Mouse (Mus musculus) stomach, embryonic 16.5 days (tissue): ENCODE data around the gene Tfpi2. TPM values are rescaled to one million over a fixed set of nuclear protein-coding genes. Genes with fewer than 3 reads are reported as not detected.

ENCODE experiments used
- ATAC-seq: fragments of 200-750 bp; cut with Nextera tagmentation; 2 replicates; pipeline ENCODE4 v1.8.0; 2017; ENCODE audit warnings: moderate number of reproducible peaks, moderate TSS enrichment; ENCODE audit not compliant: insufficient read depth, low FRiP score
- H3K27ac ChIP-seq: fragments of 300-500 bp; sonication (generic); 2 replicates; pipeline ENCODE4 v1.5.1; 2014; ENCODE audit warnings: low read length
- H3K27me3 ChIP-seq: fragments of 300-500 bp; sonication (generic); 2 replicates; pipeline ENCODE4 v1.6.1; 2014; ENCODE audit warnings: low read length, control low read depth, mixed read lengths; ENCODE audit not compliant: control insufficient read depth, insufficient read depth
- H3K36me3 ChIP-seq: fragments of 300-500 bp; sonication (generic); 2 replicates; pipeline ENCODE4 v1.6.1; 2014; ENCODE audit warnings: low read length; ENCODE audit not compliant: control insufficient read depth, insufficient read depth
- H3K4me1 ChIP-seq: fragments of 300-500 bp; sonication (generic); 2 replicates; pipeline ENCODE4 v1.6.1; 2014; ENCODE audit warnings: low read length, control low read depth, mixed read lengths; ENCODE audit not compliant: control insufficient read depth, insufficient read depth
- H3K4me2 ChIP-seq: fragments of 300-500 bp; sonication (generic); 2 replicates; pipeline ENCODE4 v1.6.1; 2014; ENCODE audit warnings: low read depth, low read length, mixed read lengths
- H3K4me3 ChIP-seq: fragments of 300-500 bp; sonication (generic); replicated peaks from 2 replicates; pipeline ENCODE4 v1.5.1; 2014; ENCODE audit warnings: mild to moderate bottlenecking, low read length
- H3K9ac ChIP-seq: fragments of 300-500 bp; sonication (generic); 2 replicates; pipeline ENCODE4 v1.6.1; 2014; ENCODE audit warnings: low read length
- H3K9me3 ChIP-seq: fragments of 300-500 bp; sonication (generic); replicated peaks from 2 replicates; pipeline ENCODE4 v1.6.1; 2016; ENCODE audit warnings: low read length, control low read depth; ENCODE audit not compliant: control insufficient read depth
- WGBS: fragments of 180-500 bp; shearing (Covaris S2); extraction: QIAGEN DNeasy Blood & Tissue Kit; methylation state at CpG from one replicate; pipeline ENCODE4 v1.1.7; 2014; 5-methylcytosine and 5-hydroxymethylcytosine counted together
- polyA plus RNA-seq: library from polyadenylated mRNA; unstranded; fragments of >200 nt; fragmentation: Nextera tagmentation; extraction: Ambion mirVana; gene quantifications from 2 replicates; pipeline ENCODE4 v1.2.1, GENCODE M21; 2015

Gene Tfpi2
- polyA plus RNA-seq, 1 experiment from 2014 or later, result 3.9 TPM

- Histone ChIP-seq H3K36me3 (no peaks in the 10 kb centered on the region), H3K4me1 (no peaks in the 10 kb centered on the region), H3K9me3 (no peaks in the 10 kb centered on the region), H3K27ac (no peak overlapping the region), H3K4me3 (no peak overlapping the region), H3K4me2 (no peak overlapping the region), H3K27me3 (no peaks in the 10 kb centered on the region), H3K9ac (no peak overlapping the region)
- no peak for ATAC-seq
- WGBS, result 48% methylated on average over 2 of the region's 2 CpGs
These were observed 53.1 kb downstream of the Tfpi2 start for GRCm38 (mm10) chr6:3935606-3936005.

- no peak for ATAC-seq
- 23% methylated on average over 2 of the region's 2 CpGs for WGBS
- Histone ChIP-seq H3K4me1 (no peaks in the 10 kb centered on the region), H3K36me3 (no peaks in the 10 kb centered on the region), H3K9me3 (no peaks in the 10 kb centered on the region), H3K4me2 (no peak overlapping the region), H3K9ac (no peak overlapping the region), H3K27ac (no peak overlapping the region), H3K4me3 (no peak overlapping the region), H3K27me3 (no peaks in the 10 kb centered on the region)
These were observed 53.7 kb downstream of the Tfpi2 start for GRCm38 (mm10) chr6:3935048-3935447.

- Histone ChIP-seq H3K9me3 (no peaks in the 10 kb centered on the region), H3K27me3 (no peaks in the 10 kb centered on the region), H3K4me2 (no peak overlapping the region), H3K4me3 (no peak overlapping the region), H3K36me3 (no peaks in the 10 kb centered on the region), H3K4me1 (no peaks in the 10 kb centered on the region), H3K27ac (no peak overlapping the region), H3K9ac (no peak overlapping the region)
- no peak for ATAC-seq
- WGBS, result 64% methylated on average over 4 of the region's 4 CpGs
These were observed 62.6 kb downstream of the Tfpi2 start for GRCm38 (mm10) chr6:3926140-3926539.

GRCm38 (mm10) chr6:3922870-3923269, 65.8 kb downstream of the Tfpi2 start:
- H3K4me1 ChIP-seq, result no peaks in the 10 kb centered on the region
- 69% methylated on average over 4 of the region's 4 CpGs for WGBS
- H3K4me2 ChIP-seq, result no peak overlapping the region
- H3K4me3 ChIP-seq, result no peak overlapping the region
- H3K36me3 ChIP-seq, result no peaks in the 10 kb centered on the region
- no peak overlapping the region for H3K27ac ChIP-seq
- no peak for ATAC-seq
- no peaks in the 10 kb centered on the region for H3K27me3 ChIP-seq
- H3K9me3 ChIP-seq, result no peaks in the 10 kb centered on the region
- no peak overlapping the region for H3K9ac ChIP-seq

- no peak overlapping the region for H3K27ac ChIP-seq
- H3K36me3 ChIP-seq, result no peaks in the 10 kb centered on the region
- H3K4me3 ChIP-seq, result no peak overlapping the region
- no peak overlapping the region for H3K4me2 ChIP-seq
- no peaks in the 10 kb centered on the region for H3K4me1 ChIP-seq
- ATAC-seq, result no peak
- H3K9me3 ChIP-seq, result no peaks in the 10 kb centered on the region
- 37% methylated on average over 7 of the region's 7 CpGs for WGBS
- H3K27me3 ChIP-seq, result no peaks in the 10 kb centered on the region
- no peak overlapping the region for H3K9ac ChIP-seq
These were observed 72.7 kb downstream of the Tfpi2 start for GRCm38 (mm10) chr6:3916015-3916414.

Other genes with a start within 250 kb of the Tfpi2 start
- gene Calcr, start 224.2 kb downstream of the Tfpi2 start, polyA plus RNA-seq, result 0.12 and 0.34 TPM in 2 replicates
- gene Gngt1, start 4.9 kb upstream of the Tfpi2 start, polyA plus RNA-seq, result 0.22 TPM in 1 of 2 replicates, not detected in the other
- gene Gng11, start 15.0 kb upstream of the Tfpi2 start, polyA plus RNA-seq, result 71.8 and 83.0 TPM in 2 replicates
- 77.6 and 78.4 TPM in 2 replicates for gene Bet1, start 98.1 kb upstream of the Tfpi2 start, polyA plus RNA-seq